Mouse (Mus musculus) midbrain, postnatal 0 days (tissue): ENCODE data around the gene Ttc4. TPM values are rescaled to one million over a fixed set of nuclear protein-coding genes. Genes with fewer than 3 reads are reported as not detected.
A peak's percentile ranks its signal among the peaks of the same experiment; 100 is the strongest.

Experiments
- ATAC-seq: fragments of 200-750 bp; cut with Nextera tagmentation; 2 replicates; pipeline ENCODE4 v1.8.0; 2017; ENCODE audit warnings: moderate number of reproducible peaks, mild to moderate bottlenecking, moderate TSS enrichment, moderate library complexity; ENCODE audit not compliant: low FRiP score
- DNase-seq: peaks from one replicate; pipeline ENCODE4 v3.0.0-alpha.2; 2015; ENCODE audit warnings: low spot score
- H3K27ac ChIP-seq: fragments of 300-500 bp; sonication (generic); 2 replicates; pipeline ENCODE4 v1.5.1; 2014; ENCODE audit warnings: low read depth, mild to moderate bottlenecking, low read length, mixed read lengths
- H3K27me3 ChIP-seq: fragments of 300-500 bp; sonication (generic); 2 replicates; pipeline ENCODE4 v1.6.1; 2014; ENCODE audit warnings: low read length, control low read depth, mixed read lengths; ENCODE audit not compliant: insufficient read depth
- H3K36me3 ChIP-seq: fragments of 300-500 bp; sonication (generic); 2 replicates; pipeline ENCODE4 v1.6.1; 2014; ENCODE audit warnings: low read length, control low read depth, mixed read lengths; ENCODE audit not compliant: insufficient read depth
- H3K4me1 ChIP-seq: fragments of 300-500 bp; sonication (generic); 2 replicates; pipeline ENCODE4 v1.6.1; 2014; ENCODE audit warnings: mild to moderate bottlenecking, control low read depth, antibody characterized with exemption, low read length, mixed read lengths; ENCODE audit not compliant: insufficient read depth
- H3K4me2 ChIP-seq: fragments of 300-500 bp; sonication (generic); 2 replicates; pipeline ENCODE4 v1.6.1; 2014; ENCODE audit warnings: low read depth, mild to moderate bottlenecking, low read length, mixed read lengths; ENCODE audit not compliant: poor library complexity, severe bottlenecking
- H3K4me3 ChIP-seq: fragments of 300-500 bp; sonication (generic); 2 replicates; pipeline ENCODE4 v1.5.1; 2014; ENCODE audit warnings: low read depth, mild to moderate bottlenecking, low read length, moderate library complexity
- H3K9ac ChIP-seq: fragments of 300-500 bp; sonication (generic); replicated peaks from 2 replicates; pipeline ENCODE4 v1.6.1; 2014; ENCODE audit warnings: mild to moderate bottlenecking, low read length, moderate library complexity, mixed read lengths; ENCODE audit not compliant: poor library complexity, severe bottlenecking
- H3K9me3 ChIP-seq: fragments of 300-500 bp; sonication (generic); 2 replicates; pipeline ENCODE4 v1.6.1; 2016; ENCODE audit warnings: low read length, control low read depth
- CTCF ChIP-seq: IDR thresholded peaks from 2 replicates; pipeline ENCODE4 v1.5.1; 2016; ENCODE audit warnings: antibody characterized with exemption, mild to moderate bottlenecking
- WGBS: fragments of 180-500 bp; shearing (Covaris S2); extraction: QIAGEN DNeasy Blood & Tissue Kit; methylation state at CpG from one replicate; pipeline ENCODE4 v1.1.7; 2014; 5-methylcytosine and 5-hydroxymethylcytosine counted together
- polyA plus RNA-seq: library from polyadenylated mRNA; unstranded; fragments of >200 nt; fragmentation: Nextera tagmentation; extraction: Ambion mirVana; gene quantifications from 2 replicates; pipeline ENCODE4 v1.2.1, GENCODE M21; 2015
- total RNA-seq: library from RNA; depleted of rRNA; stranded (reverse); fragments of >200 nt; gene quantifications from 2 replicates; pipeline ENCODE4 v1.2.3, GENCODE M21; 2014

Gene Ttc4
- total and polyA plus RNA-seq, 2 experiments from 2014 or later = 93.2 to 127 TPM

DNA sequence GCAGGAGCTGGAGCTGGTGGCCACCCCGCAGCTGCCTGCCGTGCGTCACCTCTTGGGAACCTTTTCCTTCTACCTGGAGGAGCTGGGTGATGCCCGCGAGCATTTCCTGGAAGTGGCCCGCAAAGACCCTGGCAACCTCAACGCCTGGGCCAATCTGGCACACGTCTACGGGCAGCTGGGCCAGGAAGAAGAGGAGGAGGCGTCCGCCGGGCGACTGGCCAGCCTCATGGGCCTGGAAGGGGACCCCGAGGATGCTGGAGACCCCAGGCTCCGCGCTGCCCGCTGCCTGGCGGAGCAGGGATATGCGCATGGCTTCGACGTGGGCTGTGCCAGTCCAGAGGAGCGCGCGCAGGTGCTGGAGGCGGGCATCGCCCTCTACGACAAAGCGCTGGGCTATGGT lies 56.0 kb downstream of the Ttc4 start:
- ATAC-seq (no peak), DNase-seq (no peak)
- no peaks in the 10 kb centered on the region for H3K36me3 ChIP-seq
- peaks cover 9% of the 10 kb centered on the region for H3K27me3 ChIP-seq
- 0 out of 2 replicates have a peak overlapping the region, but pooled peaks have one; percentile 3 for H3K4me3 ChIP-seq
- no peak for TF ChIP-seq CTCF
- no peak overlapping the region for H3K27ac ChIP-seq
- no peaks in the 10 kb centered on the region for H3K9me3 ChIP-seq
- WGBS = 41% methylated on average over 28 of the region's 28 CpGs
- peaks cover 3% of the 10 kb centered on the region; the same call in 1 of the 2 replicates for H3K4me1 ChIP-seq
- H3K4me2 ChIP-seq = peak overlapping the region; percentile 13; the same call in 1 of the 2 replicates
- peak overlapping the region; percentile 24; the same call in 1 of the 2 replicates for H3K9ac ChIP-seq

DNA sequence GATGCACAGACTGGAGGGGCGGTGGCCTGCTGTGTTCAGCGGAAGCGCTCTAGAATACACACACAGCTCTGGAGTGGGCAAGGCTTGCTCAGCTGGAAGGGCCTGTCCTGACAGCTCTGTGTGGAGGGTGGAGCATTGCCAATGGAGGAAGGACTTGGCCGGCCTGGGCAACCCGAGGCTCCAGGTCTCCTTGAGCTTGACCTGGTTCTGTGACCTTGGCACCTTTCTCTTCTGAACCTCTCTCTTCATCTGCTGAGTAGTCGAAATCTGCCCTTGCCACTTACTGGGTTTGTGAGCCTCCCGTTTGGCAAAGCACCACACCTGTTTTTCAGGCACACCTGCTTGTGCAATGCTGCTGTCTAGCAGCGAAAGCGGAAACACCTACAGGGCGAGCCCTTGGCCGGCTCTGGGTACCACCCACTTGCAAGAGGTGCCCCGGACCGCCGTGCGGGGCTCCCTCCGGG lies 56.7 kb downstream of the Ttc4 start, which contains the start of gene Ttc22:
Gene Ttc22, plus strand, starts transcription at position 403 of the 464 bp plus-strand sequence.
- Histone ChIP-seq H3K9me3 (no peaks in the 10 kb centered on the region), H3K36me3 (no peaks in the 10 kb centered on the region), H3K27ac (no peak within 1 kb of the TSS), H3K27me3 (peaks cover 9% of the 10 kb centered on the region), H3K4me1 (peaks cover 5% of the 10 kb centered on the region; the same call in 1 of the 2 replicates), H3K9ac (peak within 1 kb of the TSS; percentile 24; the same call in 1 of the 2 replicates), H3K4me3 (0 out of 2 replicates have a peak within 1 kb of the TSS, but pooled peaks have one; percentile 3), H3K4me2 (peak within 1 kb of the TSS; percentile 13; the same call in 1 of the 2 replicates)
- no peak for TF ChIP-seq CTCF
- WGBS = 29% methylated on average over 16 of the region's 16 CpGs
- no peak for DNase-seq
- no peak for ATAC-seq

DNA sequence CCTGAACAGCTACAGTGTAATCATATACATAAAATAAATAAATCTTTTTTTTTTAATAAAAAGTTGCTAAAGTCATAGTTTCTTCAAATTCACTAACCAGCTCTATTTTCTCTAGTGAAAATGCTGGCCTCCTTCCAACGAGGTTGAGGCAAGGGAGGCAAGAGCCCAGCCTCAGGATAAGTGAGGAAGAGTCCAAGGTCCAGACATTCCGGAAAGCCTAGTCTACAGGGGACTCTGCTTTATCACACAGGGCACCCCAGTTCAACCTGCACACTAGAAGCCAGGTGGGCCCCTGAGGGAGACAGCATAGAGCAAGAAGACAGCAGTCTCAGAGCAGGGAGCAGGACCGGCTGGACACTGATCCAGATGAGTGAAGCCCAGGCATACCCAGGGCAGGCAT lies 57.3 kb downstream of the Ttc4 start:
- 77% methylated on average over 3 of the region's 3 CpGs for WGBS
- H3K4me1 ChIP-seq = peaks cover 5% of the 10 kb centered on the region; the same call in 1 of the 2 replicates
- TF ChIP-seq CTCF = no peak

DNA sequence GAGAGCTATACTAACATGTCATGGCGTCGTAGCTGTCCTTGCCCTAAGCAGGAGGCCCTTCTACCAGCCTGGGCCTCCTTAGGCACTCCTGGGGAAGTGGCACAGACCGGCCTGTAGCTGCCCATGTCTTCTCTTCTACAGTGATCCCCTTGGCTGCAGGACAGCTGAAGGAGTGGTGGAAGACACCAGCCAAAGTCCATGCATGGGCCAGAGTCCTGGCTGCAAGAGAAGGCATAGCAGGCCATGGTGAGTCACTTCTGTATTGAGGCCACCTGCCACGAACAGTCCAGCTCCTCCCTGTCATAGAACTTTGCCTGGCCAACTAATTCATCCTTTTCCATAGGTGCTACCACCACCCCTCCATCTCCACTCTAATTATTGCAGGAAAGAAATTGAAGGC lies 59.8 kb downstream of the Ttc4 start:
- Histone ChIP-seq H3K4me2 (no peak overlapping the region), H3K36me3 (no peaks in the 10 kb centered on the region), H3K4me1 (peaks cover 6% of the 10 kb centered on the region; the same call in 1 of the 2 replicates), H3K27ac (no peak overlapping the region), H3K9me3 (no peaks in the 10 kb centered on the region), H3K27me3 (peaks cover 9% of the 10 kb centered on the region), H3K4me3 (no peak overlapping the region), H3K9ac (no peak overlapping the region)
- 88% methylated on average over 4 of the region's 4 CpGs for WGBS
- no peak for DNase-seq
- ATAC-seq = no peak
- TF ChIP-seq CTCF = no peak

More for the DNA sequence above, 57.3 kb downstream of the Ttc4 start:
- no peaks in the 10 kb centered on the region for H3K36me3 ChIP-seq
- peaks cover 9% of the 10 kb centered on the region for H3K27me3 ChIP-seq
- H3K9me3 ChIP-seq = no peaks in the 10 kb centered on the region
- no peak overlapping the region for H3K4me3 ChIP-seq
- no peak overlapping the region for H3K9ac ChIP-seq
- no peak overlapping the region for H3K27ac ChIP-seq
- ATAC-seq (no peak), DNase-seq (no peak)
- no peak overlapping the region for H3K4me2 ChIP-seq

GRCm38 (mm10) chr4:106617056-106617455 lies 61.7 kb downstream of the Ttc4 start, which contains the start of gene Lexm:
TSS of gene Lexm (minus strand) at chr4:106617241.
- Histone ChIP-seq H3K4me3 (peak within 1 kb of the TSS; percentile 16), H3K27me3 (peaks cover 14% of the 10 kb centered on the region), H3K9me3 (no peaks in the 10 kb centered on the region), H3K4me1 (peaks cover 6% of the 10 kb centered on the region; the same call in 1 of the 2 replicates), H3K9ac (0 out of 2 replicates have a peak within 1 kb of the TSS, but pooled peaks have one; percentile 36), H3K4me2 (peak within 1 kb of the TSS; percentile 55), H3K36me3 (no peaks in the 10 kb centered on the region), H3K27ac (no peak within 1 kb of the TSS; the same call in 1 of the 2 replicates)
- no peak for DNase-seq
- WGBS = under 1% methylated on average over 19 of the region's 19 CpGs
- no peak for TF ChIP-seq CTCF
- ATAC-seq = no peak; the same call in 1 of the 2 replicates

DNA sequence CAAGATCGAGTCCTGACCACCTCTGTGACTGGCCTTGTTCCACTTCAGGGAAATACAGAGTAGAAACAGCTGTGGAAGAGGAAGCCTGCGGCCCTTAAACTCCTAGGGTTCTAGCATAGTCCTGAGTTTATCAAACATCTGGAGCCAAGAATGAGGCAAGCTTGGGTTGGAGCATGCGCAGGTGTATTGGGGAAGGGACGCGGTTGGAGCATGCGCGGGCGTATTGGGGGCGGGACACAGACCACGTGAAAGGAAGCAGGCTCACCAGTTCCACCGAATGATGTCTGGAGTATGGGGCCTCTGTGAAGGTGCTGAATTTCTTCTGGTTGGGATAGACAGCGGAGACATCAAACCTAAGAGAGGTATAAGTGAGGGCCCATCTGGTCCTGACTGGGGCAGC lies 63.1 kb downstream of the Ttc4 start:
- 86% methylated on average over 12 of the region's 12 CpGs for WGBS
- H3K9ac ChIP-seq = no peak overlapping the region
- no peaks in the 10 kb centered on the region for H3K9me3 ChIP-seq
- peaks cover 6% of the 10 kb centered on the region; the same call in 1 of the 2 replicates for H3K4me1 ChIP-seq
- ATAC-seq = no peak
- H3K36me3 ChIP-seq = no peaks in the 10 kb centered on the region
- H3K27me3 ChIP-seq = 0 out of 2 replicates have a peak, but pooled peaks cover 7% of the 10 kb centered on the region
- TF ChIP-seq CTCF = no peak
- H3K4me2 ChIP-seq = no peak overlapping the region
- H3K4me3 ChIP-seq = no peak overlapping the region
- no peak for DNase-seq
- H3K27ac ChIP-seq = no peak overlapping the region
